Mouse (Mus musculus) lung, adult 2 months (tissue): ENCODE measurements at regions not wholly inside any gene's neighbourhood (a gene's known extent, or its start where the extent isn't known, plus 50 kb on each side); places are given as distances from the start of the nearest gene placed in this dataset.

Experiments used
- CTCF ChIP-seq: fragments of 200-500 bp; IDR thresholded peaks from 2 replicates; pipeline ENCODE4 v1.5.1; 2011; ENCODE audit warnings: mild to moderate bottlenecking, low read length, control low read depth; ENCODE audit not compliant: insufficient read depth
- POLR2A ChIP-seq: fragments of 200-500 bp; IDR thresholded peaks from 2 replicates; pipeline ENCODE4 v1.6.1; 2011; ENCODE audit warnings: low read depth, mild to moderate bottlenecking, control low read depth, low read length, borderline replicate concordance; ENCODE audit errors: extremely low read depth

DNA sequence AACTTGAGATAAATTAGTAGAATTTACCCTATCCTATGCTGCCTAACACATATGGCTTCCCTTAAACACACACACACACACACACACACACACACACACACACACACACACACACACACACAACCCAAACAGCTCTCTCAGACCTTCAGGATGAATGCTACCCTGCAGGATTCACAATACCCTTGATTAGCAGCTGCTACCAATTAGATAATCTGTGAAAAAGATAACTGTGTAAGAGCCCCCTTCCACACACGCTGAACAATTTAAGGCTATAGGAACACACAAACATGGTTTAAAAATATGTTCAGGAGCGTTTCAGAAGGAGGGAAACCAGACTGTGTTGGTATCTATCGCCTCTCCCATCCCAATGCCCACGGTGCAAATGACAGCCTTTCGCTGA lies 258.6 kb downstream of the Dact1 start:
- TF ChIP-seq CTCF: no peak
- TF ChIP-seq POLR2A: no peak
